10 mouse cellular contexts compared by ENCODE assay signal in genomic region chr7:45369022-45369745, GRCm38 (mm10). TPM values are rescaled to one million over a fixed set of nuclear protein-coding genes. Genes with fewer than 3 reads are reported as not detected.
DNase-seq lines count a peak whose midpoint lies in the region; ATAC-seq and TF ChIP-seq lines count a peak whose summit lies in the region.
"Had no signal": no experiment of that assay in that cellular context is flagged by ENCODE, and none has a peak within 500 bp of the region (broad histone marks: within the 10 kb centered on the region; RNA-seq: fewer than 3 reads in every experiment).

No protein-coding gene starts in this region.

- peaks cover 18% of the 10 kb centered on the region for H3K27me3 ChIP-seq in forebrain, embryonic 11.5 days (ENCODE audit: control insufficient read depth, insufficient read depth, low read length)
- H3K27me3 ChIP-seq in forebrain, embryonic 16.5 days (replicated peaks; ENCODE audit: control insufficient read depth, insufficient read depth, low read length), result peaks cover 5% of the 10 kb centered on the region
- peaks cover 41% of the 10 kb centered on the region for H3K27me3 ChIP-seq in lung, embryonic 14.5 days (ENCODE audit: insufficient read depth, low read length)
- H3K27me3 ChIP-seq in hindbrain, embryonic 15.5 days, result peaks cover 9% of the 10 kb centered on the region
- H3K27me3 ChIP-seq in neural tube, embryonic 14.5 days (ENCODE audit: control insufficient read depth, insufficient read depth, low read length), result peaks cover 5% of the 10 kb centered on the region

- H3K27ac ChIP-seq in forebrain, embryonic 11.5 days (ENCODE audit: low read depth, low read length), result no peak overlapping the region
- no peak overlapping the region for H3K27ac ChIP-seq in forebrain, embryonic 16.5 days (ENCODE audit: low read length)
- no peak overlapping the region for H3K27ac ChIP-seq in lung, embryonic 14.5 days (ENCODE audit: low read depth)
- H3K27ac ChIP-seq in hindbrain, embryonic 15.5 days (replicated peaks), result no peak overlapping the region
- H3K27ac ChIP-seq in neural tube, embryonic 14.5 days (ENCODE audit: low read depth, low read length), result no peak overlapping the region

- H3K9me3 ChIP-seq in forebrain, embryonic 11.5 days (ENCODE audit: control insufficient read depth, low read length), result no peaks in the 10 kb centered on the region
- H3K9me3 ChIP-seq in forebrain, embryonic 16.5 days (ENCODE audit: control insufficient read depth, low read length), result no peaks in the 10 kb centered on the region
- no peaks in the 10 kb centered on the region for H3K9me3 ChIP-seq in lung, embryonic 14.5 days (ENCODE audit: low read depth, low read length)
- H3K9me3 ChIP-seq in hindbrain, embryonic 15.5 days, result no peaks in the 10 kb centered on the region
- no peaks in the 10 kb centered on the region for H3K9me3 ChIP-seq in neural tube, embryonic 14.5 days (ENCODE audit: control insufficient read depth, low read length)

- 0 out of 2 replicates have a peak overlapping the region, but pooled peaks have one; percentile 91 for H3K4me2 ChIP-seq in forebrain, embryonic 11.5 days (ENCODE audit: low read depth, low read length, severe bottlenecking)
- no peak overlapping the region for H3K4me2 ChIP-seq in forebrain, embryonic 16.5 days (ENCODE audit: low read length)
- no peak overlapping the region; the same call in 1 of the 2 replicates for H3K4me2 ChIP-seq in lung, embryonic 14.5 days
- H3K4me2 ChIP-seq in hindbrain, embryonic 15.5 days, result peak overlapping the region; percentile 95
- peak overlapping the region; percentile 79 for H3K4me2 ChIP-seq in neural tube, embryonic 14.5 days (ENCODE audit: low read depth, low read length)

- TF ChIP-seq CTCF in lung, embryonic 14.5 days (IDR thresholded peaks at IDR 0.05; ENCODE audit: low read depth), result no peak

- no peak for ATAC-seq in forebrain, embryonic 11.5 days (replicated peaks; ENCODE audit: low FRiP score)
- ATAC-seq in forebrain, embryonic 16.5 days, result no peak
- ATAC-seq in lung, embryonic 14.5 days (ENCODE audit: insufficient read depth), result no peak
- ATAC-seq in hindbrain, embryonic 15.5 days (ENCODE audit: low FRiP score, low read depth), result no peak
- no peak for ATAC-seq in neural tube, embryonic 14.5 days (ENCODE audit: low read depth)

- H3K4me3 ChIP-seq in forebrain, embryonic 11.5 days (ENCODE audit: low read depth, low read length), result no peak overlapping the region
- H3K4me3 ChIP-seq in forebrain, embryonic 16.5 days (replicated peaks; ENCODE audit: low read length), result no peak overlapping the region
- H3K4me3 ChIP-seq in lung, embryonic 14.5 days (ENCODE audit: low read depth, low read length), result peak overlapping the region; percentile 47; the same call in 1 of the 2 replicates
- peak overlapping the region; percentile 54 for H3K4me3 ChIP-seq in hindbrain, embryonic 15.5 days
- H3K4me3 ChIP-seq in neural tube, embryonic 14.5 days (ENCODE audit: low read depth, low read length), result no peak overlapping the region; the same call in 1 of the 2 replicates

- H3K4me1 ChIP-seq in forebrain, embryonic 11.5 days (replicated peaks; ENCODE audit: control insufficient read depth, insufficient read depth, low read length), result peaks cover 15% of the 10 kb centered on the region
- H3K4me1 ChIP-seq in forebrain, embryonic 16.5 days (replicated peaks; ENCODE audit: control insufficient read depth, insufficient read depth, low read length), result peaks cover 36% of the 10 kb centered on the region
- peaks cover 7% of the 10 kb centered on the region; the same call in 1 of the 2 replicates for H3K4me1 ChIP-seq in lung, embryonic 14.5 days (ENCODE audit: insufficient read depth)
- H3K4me1 ChIP-seq in hindbrain, embryonic 15.5 days (replicated peaks), result peaks cover 51% of the 10 kb centered on the region
- H3K4me1 ChIP-seq in neural tube, embryonic 14.5 days (ENCODE audit: control insufficient read depth, insufficient read depth, low read length), result peaks cover 27% of the 10 kb centered on the region

- H3K9ac ChIP-seq in forebrain, embryonic 11.5 days (ENCODE audit: low read length), result no peak overlapping the region
- H3K9ac ChIP-seq in forebrain, embryonic 16.5 days (replicated peaks; ENCODE audit: low read depth, low read length), result no peak overlapping the region
- H3K9ac ChIP-seq in lung, embryonic 14.5 days, result no peak overlapping the region
- H3K9ac ChIP-seq in hindbrain, embryonic 15.5 days, result no peak overlapping the region
- H3K9ac ChIP-seq in neural tube, embryonic 14.5 days (replicated peaks; ENCODE audit: low read depth, low read length), result no peak overlapping the region

- no peaks in the 10 kb centered on the region for H3K36me3 ChIP-seq in forebrain, embryonic 11.5 days (ENCODE audit: control insufficient read depth, insufficient read depth, low read length)
- H3K36me3 ChIP-seq in forebrain, embryonic 16.5 days (ENCODE audit: control insufficient read depth, insufficient read depth), result peaks cover 13% of the 10 kb centered on the region; the same call in 1 of the 2 replicates
- H3K36me3 ChIP-seq in lung, embryonic 14.5 days (ENCODE audit: insufficient read depth), result peaks cover 23% of the 10 kb centered on the region
- peaks cover 13% of the 10 kb centered on the region; the same call in 1 of the 2 replicates for H3K36me3 ChIP-seq in hindbrain, embryonic 15.5 days
- peaks cover 11% of the 10 kb centered on the region; the same call in 1 of the 2 replicates for H3K36me3 ChIP-seq in neural tube, embryonic 14.5 days (ENCODE audit: control insufficient read depth, insufficient read depth, low read length)

- WGBS in forebrain, embryonic 11.5 days, result 74% methylated on average over 16 of the region's 16 CpGs
- 75% methylated on average over 16 of the region's 16 CpGs for WGBS in forebrain, embryonic 16.5 days
- 71% methylated on average over 16 of the region's 16 CpGs for WGBS in lung, embryonic 14.5 days
- WGBS in hindbrain, embryonic 15.5 days, result 73% methylated on average over 16 of the region's 16 CpGs
- WGBS in neural tube, embryonic 14.5 days, result 71% methylated on average over 16 of the region's 16 CpGs

- no peak for DNase-seq in forebrain, embryonic 11.5 days (ENCODE audit: low spot score)
- DNase-seq in lung, embryonic 14.5 days, result no peak
- no peak for DNase-seq in lung, postnatal 4 days
- DNase-seq in retina, postnatal 1 day, result no peak
- DNase-seq in lung, adult 18-20 months, result no peak
- DNase-seq: kidney, adult 9 months; right cerebral cortex, adult 18-20 months had no signal

RNA-seq across cellular contexts. Expression of gene Lin7b, which starts 1.2 kb away (rescaled TPM):
- 0.48 and 1.5 TPM in 2 replicates for polyA plus RNA-seq in forebrain, embryonic 11.5 days (2014; fragmentation: Nextera tagmentation; extraction: Ambion mirVana)
- polyA plus RNA-seq in forebrain, embryonic 16.5 days (2015; fragmentation: Nextera tagmentation; extraction: Ambion mirVana), result 6.1 and 18.5 TPM in 2 replicates
- 0.30 and 0.87 TPM in 2 replicates for polyA plus RNA-seq in lung, embryonic 14.5 days (2014; fragmentation: Nextera tagmentation; extraction: Ambion mirVana)
- 33.7 and 38.7 TPM in 2 replicates for polyA plus RNA-seq in hindbrain, embryonic 15.5 days (2015; fragmentation: Nextera tagmentation; extraction: Ambion mirVana)
- polyA plus RNA-seq in neural tube, embryonic 14.5 days (2014; fragmentation: Nextera tagmentation; extraction: Ambion mirVana), result 24.9 and 49.4 TPM in 2 replicates

RNA-seq across cellular contexts. Expression of gene Ppfia3, which starts 2.4 kb away (rescaled TPM):
- 11.6 and 13.0 TPM in 2 replicates for polyA plus RNA-seq in forebrain, embryonic 11.5 days (2014; fragmentation: Nextera tagmentation; extraction: Ambion mirVana)
- polyA plus RNA-seq in forebrain, embryonic 16.5 days (2015; fragmentation: Nextera tagmentation; extraction: Ambion mirVana), result 16.1 and 19.7 TPM in 2 replicates
- polyA plus RNA-seq in lung, embryonic 14.5 days (2014; fragmentation: Nextera tagmentation; extraction: Ambion mirVana), result 3.1 and 3.2 TPM in 2 replicates
- 29.9 and 32.1 TPM in 2 replicates for polyA plus RNA-seq in hindbrain, embryonic 15.5 days (2015; fragmentation: Nextera tagmentation; extraction: Ambion mirVana)
- polyA plus RNA-seq in neural tube, embryonic 14.5 days (2014; fragmentation: Nextera tagmentation; extraction: Ambion mirVana), result 28.4 and 30.4 TPM in 2 replicates

RNA-seq across cellular contexts. Expression of gene Snrnp70, which starts 26.4 kb away (rescaled TPM):
- 79.8 and 87.9 TPM in 2 replicates for polyA plus RNA-seq in forebrain, embryonic 11.5 days (2014; fragmentation: Nextera tagmentation; extraction: Ambion mirVana)
- polyA plus RNA-seq in forebrain, embryonic 16.5 days (2015; fragmentation: Nextera tagmentation; extraction: Ambion mirVana), result 206 and 215 TPM in 2 replicates
- 74.0 and 88.2 TPM in 2 replicates for polyA plus RNA-seq in lung, embryonic 14.5 days (2014; fragmentation: Nextera tagmentation; extraction: Ambion mirVana)
- polyA plus RNA-seq in hindbrain, embryonic 15.5 days (2015; fragmentation: Nextera tagmentation; extraction: Ambion mirVana), result 179 and 183 TPM in 2 replicates
- 76.1 and 93.7 TPM in 2 replicates for polyA plus RNA-seq in neural tube, embryonic 14.5 days (2014; fragmentation: Nextera tagmentation; extraction: Ambion mirVana)

RNA-seq across cellular contexts. Expression of gene Hrc, which starts 34.1 kb away (rescaled TPM):
- not detected in 2 replicates for polyA plus RNA-seq in forebrain, embryonic 11.5 days (2014; fragmentation: Nextera tagmentation; extraction: Ambion mirVana)
- polyA plus RNA-seq in forebrain, embryonic 16.5 days (2015; fragmentation: Nextera tagmentation; extraction: Ambion mirVana), result 0.60 TPM in 1 of 2 replicates, not detected in the other
- polyA plus RNA-seq in lung, embryonic 14.5 days (2014; fragmentation: Nextera tagmentation; extraction: Ambion mirVana), result 0.58 and 1.2 TPM in 2 replicates
- 0.65 and 0.68 TPM in 2 replicates for polyA plus RNA-seq in hindbrain, embryonic 15.5 days (2015; fragmentation: Nextera tagmentation; extraction: Ambion mirVana)
- polyA plus RNA-seq in neural tube, embryonic 14.5 days (2014; fragmentation: Nextera tagmentation; extraction: Ambion mirVana), result 0.13 and 0.52 TPM in 2 replicates

RNA-seq across cellular contexts. Expression of gene Trpm4, which starts 35.6 kb away (rescaled TPM):
- 5.6 and 6.8 TPM in 2 replicates for polyA plus RNA-seq in forebrain, embryonic 11.5 days (2014; fragmentation: Nextera tagmentation; extraction: Ambion mirVana)
- polyA plus RNA-seq in forebrain, embryonic 16.5 days (2015; fragmentation: Nextera tagmentation; extraction: Ambion mirVana), result 8.2 and 10.1 TPM in 2 replicates
- polyA plus RNA-seq in lung, embryonic 14.5 days (2014; fragmentation: Nextera tagmentation; extraction: Ambion mirVana), result 11.4 and 15.7 TPM in 2 replicates
- 11.3 TPM in 2 replicates for polyA plus RNA-seq in hindbrain, embryonic 15.5 days (2015; fragmentation: Nextera tagmentation; extraction: Ambion mirVana)
- polyA plus RNA-seq in neural tube, embryonic 14.5 days (2014; fragmentation: Nextera tagmentation; extraction: Ambion mirVana), result 9.1 and 10.9 TPM in 2 replicates

Comparison
In these comparisons a context has a peak if more than half of its experiments do, and no peak if none do; other contexts are left out.
1. H3K4me2 ChIP-seq: peak in forebrain, embryonic 11.5 days (single experiment), hindbrain, embryonic 15.5 days (single experiment) and neural tube, embryonic 14.5 days (single experiment); none in forebrain, embryonic 16.5 days (single experiment) and lung, embryonic 14.5 days (single experiment).
2. H3K4me3 ChIP-seq: peak in lung, embryonic 14.5 days (single experiment) and hindbrain, embryonic 15.5 days (single experiment); none in forebrain, embryonic 11.5 days (single experiment), forebrain, embryonic 16.5 days (single experiment) and neural tube, embryonic 14.5 days (single experiment).